Mouse (Mus musculus) T-helper 1 cell (primary cell): ENCODE measurements around the gene Aym1.
"Not testable (repeated sequence)": the region's sequence is repeated elsewhere in the genome, so short reads cannot be mapped to it uniquely, and the experiment has no call there.

Experiments used
- in situ Hi-C: fragments of 300-600 bp; cut with MboI, MseI; formaldehyde crosslinking; loops from one replicate; pipeline ENCODE4 v1.15.1; 2025; ENCODE audit warnings: high pct_unique_total_duplicates

The Aym1 gene

DNA sequence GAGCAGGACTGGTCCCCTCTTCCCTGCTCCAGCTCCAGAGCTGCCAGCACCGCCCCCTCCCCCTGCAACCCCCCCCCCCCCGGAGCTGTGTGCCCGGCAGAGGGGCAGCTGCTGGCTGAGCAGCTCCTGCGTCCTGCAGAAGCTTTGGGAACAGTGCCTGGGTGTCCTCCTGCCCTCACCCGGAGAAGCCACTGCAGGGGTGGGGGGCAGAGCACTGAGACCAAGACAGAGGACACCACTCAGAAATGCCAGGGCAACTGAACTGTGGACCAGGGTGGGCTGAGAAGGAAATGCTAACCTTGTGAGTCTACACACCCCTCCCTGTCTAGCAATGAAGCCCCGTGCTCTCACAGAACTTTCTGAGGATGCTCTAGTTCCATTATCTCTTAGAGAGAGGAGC, at the start of gene Aym1:
Aym1 (plus strand) TSS at position 109 of the 400 bp plus-strand sequence.
- in situ Hi-C loops = no loop called here

DNA sequence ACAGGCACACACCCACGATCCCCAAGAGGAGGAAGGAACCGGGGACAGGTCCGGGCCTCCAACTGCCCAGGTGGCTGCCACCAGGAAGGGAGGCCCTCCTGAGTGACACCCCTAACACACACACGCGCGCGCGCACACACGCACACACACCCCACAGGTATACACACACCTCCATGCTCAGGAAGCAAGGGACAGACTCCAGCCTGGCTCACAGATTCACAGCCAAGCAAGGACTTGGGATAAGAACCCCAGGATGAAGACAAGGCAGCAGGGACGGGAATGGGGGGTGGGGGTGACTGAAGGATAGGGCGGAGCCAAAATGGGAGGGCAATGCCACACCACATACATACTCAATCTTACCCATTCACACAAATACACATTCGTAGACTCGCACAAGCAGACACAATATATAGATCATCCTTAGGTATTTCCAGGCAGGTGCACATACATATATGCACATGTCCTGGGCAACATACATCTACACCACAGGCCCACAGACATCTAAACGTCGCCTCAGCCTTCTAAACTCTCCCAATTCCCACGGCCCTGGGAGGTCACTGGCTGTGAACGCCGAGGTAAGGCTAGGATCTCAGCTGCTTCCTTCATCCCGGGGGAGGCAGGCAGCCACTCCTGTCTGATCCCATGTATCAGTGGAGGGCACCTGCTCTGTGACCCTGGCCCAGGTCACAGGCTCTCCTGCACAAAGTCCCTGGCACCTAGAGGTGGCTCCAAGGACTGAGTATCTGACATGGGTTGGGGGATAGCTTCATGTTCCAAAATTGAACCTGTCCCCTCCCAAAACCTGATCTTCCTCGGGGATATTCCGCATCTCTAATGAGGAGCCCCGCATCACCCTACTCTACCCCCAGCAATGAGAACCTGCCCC, 47.4 kb upstream of the Aym1 start:
- in situ Hi-C loops = no loop called here

DNA sequence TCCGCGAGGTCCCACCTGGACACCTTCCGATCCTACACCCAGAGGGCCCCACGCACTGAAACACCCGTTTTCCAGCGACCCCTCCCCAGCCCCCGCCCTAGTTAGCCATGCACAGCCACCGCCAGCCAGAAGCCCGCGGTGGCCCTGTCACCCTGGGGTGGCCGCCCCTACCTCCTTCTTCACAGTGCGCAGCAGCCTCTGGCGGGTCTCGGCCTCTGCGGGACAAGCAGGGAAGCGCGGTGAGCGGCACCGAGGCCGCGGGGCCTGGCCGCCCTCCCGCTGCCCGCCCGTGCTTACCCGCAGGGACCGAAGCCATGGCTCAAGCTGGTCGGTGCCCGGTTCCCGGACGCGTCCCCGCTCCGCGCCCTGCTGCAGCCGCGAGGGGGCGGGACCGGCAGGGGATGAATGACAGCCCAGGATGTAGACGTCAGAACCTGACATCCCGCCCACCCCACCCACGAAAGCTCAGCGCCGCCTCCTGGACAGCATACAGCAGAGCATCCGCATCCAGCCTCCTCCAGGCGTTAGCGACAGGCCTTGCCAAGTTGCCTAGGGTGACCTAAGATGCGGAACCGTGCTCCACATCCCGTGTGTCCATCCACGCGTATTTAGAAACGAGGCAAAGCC, 46.6 kb upstream of the Aym1 start, which contains the start of gene Sgsm1:
Sgsm1 (minus strand) TSS at position 410 of the 627 bp plus-strand sequence.
- in situ Hi-C loops = no loop called here

DNA sequence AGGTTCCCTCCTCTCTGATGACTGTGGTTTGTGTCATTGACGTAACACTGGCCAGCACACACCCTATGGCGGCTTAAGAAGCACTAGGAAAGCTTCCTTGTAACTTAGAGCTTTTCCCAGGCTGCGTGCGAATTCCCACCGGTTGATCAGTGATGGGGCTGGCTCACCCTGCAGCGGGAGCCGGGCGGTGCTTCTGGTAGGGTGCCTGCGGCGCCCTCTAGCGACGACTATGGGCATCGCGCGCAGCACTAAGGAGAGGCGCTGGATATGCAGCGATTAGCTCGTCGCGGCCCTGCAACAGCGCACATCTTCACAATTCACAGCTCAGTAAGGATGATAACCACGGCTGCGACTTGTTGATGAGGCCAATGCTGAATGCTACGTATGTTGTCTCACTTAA, 43.1 kb upstream of the Aym1 start:
- in situ Hi-C loops = no loop called here

DNA sequence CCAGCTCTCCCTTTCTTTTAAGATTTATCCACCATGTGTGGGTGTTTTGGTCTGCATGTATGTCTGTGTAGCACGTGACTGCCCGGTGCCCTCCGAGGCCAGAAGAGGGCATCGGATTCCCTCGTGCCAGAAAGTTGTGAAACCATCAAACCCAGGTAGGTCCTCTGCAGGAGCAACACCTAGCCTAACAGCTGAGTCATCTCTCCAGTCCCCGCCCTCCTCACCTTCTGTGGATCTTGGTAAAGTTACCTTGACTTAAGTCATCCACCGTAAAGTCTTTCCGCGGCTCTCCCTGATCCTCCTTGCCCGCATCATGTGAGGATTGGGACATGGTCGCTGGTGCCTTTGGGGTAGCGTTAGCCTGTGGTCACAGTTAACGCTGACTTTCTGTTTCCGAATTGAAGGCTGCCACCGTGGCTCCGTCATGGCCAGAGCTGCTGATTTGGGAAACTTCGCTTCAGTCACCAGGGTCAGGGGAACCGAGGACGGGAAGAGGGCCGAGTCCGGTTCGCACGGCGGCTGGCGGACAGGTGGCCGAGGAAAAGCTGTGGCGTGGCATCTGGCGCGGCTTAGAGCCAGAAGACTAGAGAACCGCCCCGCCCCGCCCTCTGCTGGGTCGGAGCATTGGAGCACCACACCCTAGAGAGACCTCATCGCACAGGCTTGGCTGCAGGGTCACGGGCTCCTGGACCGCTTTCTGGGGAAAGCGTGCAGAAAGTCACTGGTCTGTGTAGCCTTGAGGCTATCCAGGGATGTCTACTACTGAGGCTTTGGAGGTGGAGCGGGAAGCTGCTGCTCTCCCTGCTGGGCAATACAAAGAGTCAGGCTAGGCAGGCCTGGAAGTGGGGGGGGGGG, 33.1 kb upstream of the Aym1 start:
- in situ Hi-C loops = no loop called here

DNA sequence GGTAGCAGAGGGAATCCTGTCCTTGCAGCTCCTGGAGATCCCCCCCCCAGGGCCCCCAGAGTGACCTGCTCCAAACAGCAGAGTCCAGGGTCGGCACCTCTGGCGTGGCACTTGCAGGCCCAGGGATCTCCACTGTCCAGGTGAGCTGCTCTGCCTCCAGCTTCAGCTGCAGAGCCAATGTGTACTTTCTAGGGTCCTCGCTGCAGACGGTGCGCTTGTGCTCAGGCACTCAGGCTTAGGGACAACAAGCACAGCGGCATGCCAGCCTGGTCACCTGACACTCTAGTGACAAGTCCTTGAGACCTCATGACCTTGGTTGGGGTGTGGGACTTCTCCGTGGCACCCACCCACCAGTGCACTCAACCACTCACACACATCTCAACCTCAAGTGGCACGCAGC, 27.6 kb upstream of the Aym1 start:
- in situ Hi-C loops = no loop called here

DNA sequence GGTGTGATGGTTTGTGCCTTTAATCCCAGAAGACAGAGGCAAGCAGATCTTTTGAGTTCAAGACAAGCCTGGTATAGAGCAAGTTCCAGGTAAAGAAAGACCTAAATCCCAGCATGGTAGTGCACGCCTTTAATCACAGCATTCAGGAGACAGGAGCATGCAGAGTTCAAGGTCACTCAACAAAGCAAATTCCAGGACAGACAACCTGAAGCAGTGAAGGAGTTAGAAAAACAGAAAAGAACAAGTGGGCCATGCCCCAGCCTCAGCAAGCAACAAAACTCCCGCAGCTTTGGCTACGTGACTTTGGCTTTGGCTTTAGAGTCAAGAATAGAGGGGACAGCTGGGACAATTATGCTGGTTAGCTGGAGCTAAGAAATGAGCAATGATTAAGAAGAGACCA, 26.9 kb upstream of the Aym1 start:
- in situ Hi-C loops = no loop called here

DNA sequence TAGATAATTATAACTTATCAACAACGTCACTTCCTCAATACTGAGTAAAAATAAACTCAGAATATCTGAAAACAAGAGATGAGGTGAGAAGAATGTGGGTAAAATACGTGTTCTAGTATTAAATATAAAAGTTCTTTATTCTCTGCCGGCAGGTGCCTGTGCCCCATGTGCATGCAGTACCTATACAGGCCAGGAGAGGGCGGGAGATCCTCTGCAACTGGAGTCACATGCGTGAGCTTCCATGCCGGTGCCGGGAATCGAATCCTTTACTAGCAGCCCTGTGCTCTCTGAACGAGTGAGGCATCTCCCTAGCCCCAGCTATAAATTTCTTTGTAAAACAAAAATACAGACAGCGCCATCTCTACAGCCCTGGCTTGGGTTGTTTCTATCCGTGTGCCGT, 24.9 kb upstream of the Aym1 start:
- in situ Hi-C loops = no loop called here

DNA sequence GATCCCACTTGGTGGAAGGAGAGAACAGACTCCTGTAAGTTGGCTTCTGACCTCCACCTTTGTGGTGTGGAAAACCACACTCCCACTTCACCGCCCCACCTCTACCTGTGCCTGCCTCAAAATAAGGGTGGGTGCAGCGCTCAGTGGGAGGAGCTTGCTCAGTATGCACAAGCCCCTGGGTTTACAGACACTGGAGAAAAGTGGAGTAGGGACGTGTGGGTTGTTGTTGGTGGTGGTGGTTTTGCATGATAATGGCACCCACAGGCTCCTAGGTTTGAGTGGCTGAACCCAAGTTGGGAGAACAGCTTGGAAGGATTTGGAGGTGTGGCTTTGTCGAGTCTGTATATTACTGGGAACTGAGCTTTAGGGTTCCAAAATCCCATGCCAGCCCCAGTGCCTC, 24.2 kb upstream of the Aym1 start:
- in situ Hi-C loops = no loop called here

DNA sequence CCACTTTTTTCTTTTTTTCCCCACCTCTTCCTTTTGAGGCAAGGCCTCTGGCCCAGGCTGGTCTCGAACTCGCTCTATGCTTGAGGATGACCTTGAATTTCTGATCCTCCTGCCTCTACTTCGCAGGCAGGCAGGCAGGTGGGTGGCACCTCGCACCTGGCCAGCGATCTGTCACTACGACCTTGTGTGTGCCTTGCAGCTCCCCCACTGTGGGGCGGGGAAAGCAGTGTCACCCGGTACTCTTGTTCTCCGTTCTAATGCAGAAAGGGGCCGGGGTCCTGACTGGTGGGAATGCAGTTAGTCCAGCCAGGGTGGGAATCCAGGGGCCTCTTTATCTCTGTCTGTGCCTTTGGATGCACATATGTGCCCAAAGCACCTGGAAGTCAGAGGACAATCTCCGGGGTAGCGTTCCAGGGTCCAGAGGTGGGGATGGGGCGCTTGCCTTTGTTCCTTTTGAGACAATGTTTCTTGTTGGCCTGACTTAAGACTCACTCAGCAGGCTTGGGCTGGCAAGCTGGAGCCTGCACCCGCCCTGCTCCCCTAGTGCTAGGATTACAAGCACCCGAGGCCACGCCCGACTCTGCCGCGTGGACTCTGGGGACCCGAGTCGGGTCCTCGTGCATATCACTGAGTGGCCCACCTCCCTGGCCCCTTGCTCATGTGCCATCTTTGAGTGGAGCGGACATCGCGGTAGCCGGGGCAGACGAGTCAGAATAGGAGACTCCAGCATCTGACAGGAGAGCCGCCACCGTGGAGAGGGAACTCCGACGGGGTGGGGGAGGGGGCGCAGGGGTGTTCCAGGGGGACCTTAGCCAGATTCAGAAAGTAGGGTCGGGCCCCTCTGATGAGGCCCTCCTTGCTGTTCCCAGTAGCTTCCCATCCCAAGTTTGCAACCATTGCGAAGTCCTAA, 22.2 kb upstream of the Aym1 start:
- in situ Hi-C loops = no loop called here

DNA sequence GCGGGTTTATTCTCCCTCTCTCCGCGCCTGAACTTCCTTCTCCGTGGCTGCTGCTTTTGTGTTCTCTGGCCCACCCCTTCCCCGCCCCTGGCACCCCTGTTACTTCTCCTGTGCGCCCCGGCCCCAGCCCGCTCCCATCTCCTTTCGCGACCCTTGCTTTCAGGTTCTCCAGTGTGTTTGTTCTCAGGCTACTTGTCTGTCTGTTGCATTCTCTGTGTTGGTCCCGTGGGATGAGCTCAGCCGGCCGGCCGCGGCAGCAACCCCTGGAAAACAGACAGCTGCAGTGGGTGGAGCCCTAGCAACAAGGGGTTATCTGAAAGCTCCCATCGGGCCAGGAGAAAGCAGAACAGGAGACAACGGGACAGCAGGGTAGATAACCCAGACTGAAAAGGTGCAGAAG, 21.4 kb upstream of the Aym1 start:
- in situ Hi-C loops = no loop called here

DNA sequence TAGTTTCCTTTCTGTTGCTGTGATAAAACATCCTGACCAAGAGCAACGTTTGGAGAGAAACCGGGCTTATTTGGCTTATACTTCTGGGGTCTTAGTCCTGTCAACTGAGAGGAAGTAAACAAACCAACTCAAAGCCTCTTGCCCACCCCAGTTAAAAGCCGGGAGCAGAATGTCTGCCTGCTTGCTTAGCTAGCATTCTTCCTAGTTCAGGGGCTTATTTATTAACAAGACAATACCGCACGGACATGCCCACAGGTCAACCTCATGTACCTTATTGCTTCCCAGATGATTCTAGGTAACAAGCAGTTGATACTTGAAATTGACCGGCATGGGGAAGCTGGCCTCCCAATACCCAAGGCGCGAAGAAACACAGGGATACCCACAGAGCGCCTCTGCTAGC, 20.8 kb upstream of the Aym1 start:
- in situ Hi-C loops = no loop called here

DNA sequence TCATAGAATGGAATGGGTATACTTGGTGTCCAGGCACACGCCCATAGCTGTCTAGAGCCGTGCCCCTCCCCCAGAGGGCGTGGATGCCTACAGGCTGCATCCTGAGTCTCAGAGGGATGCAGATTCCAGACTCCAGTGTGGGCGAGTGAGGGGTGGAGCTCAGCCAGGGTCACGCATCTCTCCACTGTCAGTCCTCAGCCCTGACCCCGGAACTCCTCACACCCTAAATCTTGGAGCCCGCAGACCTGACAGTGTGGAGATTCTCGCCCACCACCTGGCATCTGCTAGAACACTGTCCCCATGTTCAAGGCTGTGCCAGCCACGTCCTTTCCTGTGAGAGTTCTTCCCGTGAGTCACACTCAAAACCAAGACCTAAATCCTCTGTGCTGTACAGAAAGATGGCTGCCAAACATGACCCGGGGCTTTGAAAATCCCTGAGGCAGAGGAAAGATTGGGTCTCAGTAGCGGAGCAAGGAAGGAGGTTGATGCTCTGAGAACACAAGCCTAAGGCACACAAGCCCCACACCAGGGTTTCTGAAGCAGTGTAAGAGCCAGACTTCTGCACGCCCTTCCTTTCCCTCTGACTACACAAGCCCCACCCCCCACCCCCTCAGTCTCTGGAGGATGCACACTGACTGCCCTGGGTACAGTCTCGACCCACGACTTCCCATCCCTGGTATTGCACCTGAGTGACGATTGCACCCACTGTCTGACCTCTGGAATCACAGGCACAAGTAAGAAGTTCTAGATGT, 12.3 kb upstream of the Aym1 start:
- in situ Hi-C loops = loop anchor here (5.0 kb wide), 1 partner anchor 1507 kb away; the partner anchor contains the start of gene 4930519G04Rik

DNA sequence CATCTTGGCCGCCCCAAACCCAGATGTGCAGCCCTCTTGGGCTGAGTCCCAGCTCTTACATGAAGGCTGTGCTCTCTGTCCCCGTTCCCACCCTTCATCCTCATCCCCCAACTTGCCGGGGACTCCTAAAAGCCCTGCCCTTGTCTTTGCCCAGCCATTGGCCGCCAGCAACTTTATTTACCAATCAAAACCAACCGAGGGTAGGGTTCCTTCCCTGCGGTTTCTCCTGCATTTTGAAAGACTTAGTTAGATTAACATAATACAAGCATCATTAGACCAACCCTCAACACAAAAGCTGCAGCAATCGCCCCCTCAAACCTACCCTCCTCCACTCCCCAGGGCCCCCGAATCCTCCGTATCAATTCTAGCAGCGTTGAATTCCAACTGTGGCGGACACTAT, 11.3 kb upstream of the Aym1 start:
- in situ Hi-C loops = no loop called here

DNA sequence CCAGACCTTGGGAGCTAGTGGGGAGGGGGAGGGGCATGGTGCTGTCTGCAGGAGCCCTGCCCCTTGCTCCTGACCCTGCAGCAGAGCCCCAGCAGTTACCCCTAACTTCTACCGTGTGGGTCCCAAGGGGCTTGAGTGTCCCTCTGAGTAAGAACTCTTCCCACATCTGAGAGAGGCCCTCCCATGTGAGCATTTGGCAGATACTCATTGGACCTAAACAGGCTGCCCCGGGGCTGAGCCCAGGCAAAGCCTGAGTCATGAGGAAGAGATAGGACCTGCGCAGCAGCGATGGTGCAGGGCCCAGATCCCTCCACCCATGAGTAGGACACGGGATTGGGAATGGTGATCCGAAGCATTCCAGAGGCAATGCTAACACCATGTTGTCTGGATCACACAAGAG, 10.4 kb upstream of the Aym1 start:
- in situ Hi-C loops = not testable (repeated sequence)

DNA sequence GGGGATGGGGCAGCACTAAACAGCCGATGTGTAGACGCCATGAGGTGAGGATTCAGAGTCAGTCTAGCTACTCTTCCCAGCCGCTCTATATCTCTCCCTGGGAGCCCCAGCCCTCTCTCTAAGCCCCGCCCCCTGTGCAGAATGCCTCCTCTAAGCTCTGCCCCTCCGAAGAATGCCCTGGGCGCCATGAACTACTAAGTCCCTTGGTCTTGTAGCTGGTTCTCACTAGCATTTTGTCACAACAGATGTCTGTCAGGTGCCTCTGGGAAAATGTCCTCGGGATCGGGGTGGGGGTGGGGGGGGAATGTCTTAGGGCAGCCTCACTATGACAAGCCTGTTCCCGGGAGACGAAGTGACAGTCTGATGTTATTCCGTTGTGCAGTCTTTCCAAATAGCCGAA, 9.5 kb upstream of the Aym1 start:
- in situ Hi-C loops = no loop called here

DNA sequence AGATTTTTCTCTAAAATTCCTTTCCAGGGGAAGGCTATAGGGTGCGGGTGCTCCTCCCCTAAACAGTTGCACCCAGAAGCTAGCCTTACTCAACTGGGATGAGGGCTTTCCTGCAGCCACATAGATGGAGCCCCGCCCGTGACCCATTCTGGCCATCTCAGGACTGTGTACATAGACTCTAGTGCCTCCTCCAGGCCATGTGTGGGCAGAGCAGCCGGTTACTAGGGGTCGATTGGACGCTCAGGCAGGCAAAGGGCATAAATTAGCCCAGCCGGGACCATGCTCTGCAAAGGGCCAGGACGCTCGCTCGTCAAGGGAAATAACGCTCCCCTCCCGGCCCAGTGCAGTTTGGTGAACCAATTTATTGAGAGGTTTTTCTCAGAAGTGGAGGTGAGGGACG, 8.5 kb upstream of the Aym1 start:
- in situ Hi-C loops = no loop called here

DNA sequence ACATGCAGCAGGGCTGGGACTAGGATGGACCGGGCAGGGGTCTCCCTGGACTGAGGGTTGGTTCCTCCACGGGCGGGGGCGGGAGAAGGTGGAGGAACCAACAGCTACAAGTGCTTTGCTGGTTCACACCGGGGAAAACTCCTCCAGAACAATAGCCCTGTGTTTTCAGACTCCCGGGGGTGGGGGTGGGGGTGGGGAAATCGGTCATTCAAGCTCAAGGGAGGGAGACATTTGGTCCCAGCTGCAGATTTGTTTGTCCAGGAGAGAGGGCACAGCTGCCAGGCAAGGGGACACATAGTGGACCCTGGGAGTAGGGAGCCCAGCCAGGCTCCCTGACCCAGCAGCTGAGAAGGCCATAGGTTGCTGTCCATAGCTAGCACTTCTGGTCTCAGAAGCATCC, 7.9 kb upstream of the Aym1 start:
- in situ Hi-C loops = no loop called here

DNA sequence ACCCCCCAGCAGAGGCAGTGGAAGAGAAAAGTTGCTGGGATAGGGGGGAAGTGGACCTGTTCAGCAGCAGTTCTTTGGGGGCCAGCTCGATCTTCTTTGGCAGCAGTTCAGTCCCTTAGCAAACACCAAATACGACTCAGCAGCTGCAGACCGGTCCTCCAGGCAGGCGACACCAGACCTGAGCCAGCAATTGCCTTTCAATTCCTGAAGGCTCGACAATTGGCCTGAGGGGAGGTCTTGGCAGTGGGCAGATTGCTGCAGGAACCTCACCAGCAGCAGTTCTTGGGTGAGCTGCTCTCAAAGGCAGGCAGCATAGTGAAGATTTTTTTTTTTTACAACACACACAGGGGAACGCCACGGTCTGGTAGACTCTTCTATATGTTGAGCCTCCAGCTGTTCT, 7.3 kb upstream of the Aym1 start:
- in situ Hi-C loops = no loop called here

DNA sequence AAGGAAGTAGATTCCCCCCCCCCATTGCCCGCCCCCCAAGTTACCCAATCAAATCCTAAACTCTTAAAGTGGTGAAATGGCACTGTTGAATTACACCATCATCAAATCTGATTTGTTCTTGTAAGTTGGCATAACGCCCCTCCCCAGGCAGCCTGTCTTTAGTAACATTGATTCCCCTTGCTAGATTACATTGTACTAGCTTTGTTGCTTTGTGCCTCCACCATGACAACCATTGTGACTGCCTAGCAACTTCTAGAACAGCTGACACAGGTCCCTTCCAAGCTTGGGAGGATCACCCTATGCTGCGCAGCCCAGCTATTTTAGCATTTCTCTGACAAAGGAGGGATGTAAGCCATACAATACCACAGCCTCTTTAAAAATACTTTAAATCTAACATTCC, 5.3 kb upstream of the Aym1 start:
- in situ Hi-C loops = no loop called here
